Mouse (Mus musculus) olfactory bulb, adult 2 months (tissue): ENCODE data around the gene Dusp16.

Experiments used
- CTCF ChIP-seq: fragments of 200-500 bp; IDR thresholded peaks from 2 replicates; pipeline ENCODE4 v1.5.1; 2012; ENCODE audit warnings: low read depth, mild to moderate bottlenecking, low read length, moderate library complexity; ENCODE audit not compliant: insufficient read depth
- POLR2A ChIP-seq: fragments of 200-500 bp; IDR thresholded peaks from 2 replicates; pipeline ENCODE4 v1.6.1; 2012; ENCODE audit warnings: mild to moderate bottlenecking, low read depth, low read length, moderate library complexity; ENCODE audit not compliant: insufficient read depth

- TF ChIP-seq CTCF (no peak), POLR2A (no peak)
Observed at GRCm38 (mm10) chr6:134753858-134754257, 38.6 kb downstream of the Dusp16 start.
